Mouse (Mus musculus) layer of hippocampus, adult 2 months (tissue): Measurements from ENCODE around the gene Erbb4. TPM values are rescaled to one million over a fixed set of nuclear protein-coding genes. Genes with fewer than 3 reads are reported as not detected.

Source experiments
- DNase-seq, 2 experiments: peaks; one replicate each; pipeline ENCODE4 v3.0.0; 2022; ENCODE audit warnings: low spot score in 2 of 2
- H3K27ac ChIP-seq: fragments of 200-600 bp; 2 replicates; pipeline ENCODE4 v1.8.1; 2022
- H3K4me3 ChIP-seq: fragments of 200-600 bp; 2 replicates; pipeline ENCODE4 v1.8.1; 2022; ENCODE audit warnings: mild to moderate bottlenecking
- CTCF ChIP-seq: fragments of 200-600 bp; conservative IDR thresholded peaks from 2 replicates; pipeline ENCODE4 v1.8.1; 2022; ENCODE audit warnings: antibody characterized with exemption, mild to moderate bottlenecking, moderate library complexity
- total RNA-seq, 2 experiments: library from RNA; stranded (reverse); gene quantifications; 2 replicates each; pipeline ENCODE4 v1.2.3; 2021

Gene Erbb4
- total RNA-seq, 2 experiments from 2014 or later = 46.2 to 48.6 TPM

GRCm38 (mm10) chr1:68024086-68024940, 1083.5 kb downstream of the Erbb4 start:
- DNase-seq = no peak
- H3K27ac ChIP-seq = no peak overlapping the region
- no peak overlapping the region for H3K4me3 ChIP-seq
- no peak for TF ChIP-seq CTCF

- Histone ChIP-seq H3K4me3 (no peak overlapping the region), H3K27ac (no peak overlapping the region)
- DNase-seq = no peak
- no peak for TF ChIP-seq CTCF
These were observed 1087.8 kb downstream of the Erbb4 start for GRCm38 (mm10) chr1:68020020-68020419.

- TF ChIP-seq CTCF = no peak
- no peak overlapping the region for H3K4me3 ChIP-seq
These were observed 1088.2 kb downstream of the Erbb4 start for GRCm38 (mm10) chr1:68019618-68020017.

More at GRCm38 (mm10) chr1:68019618-68020017, 1088.2 kb downstream of the Erbb4 start:
- no peak overlapping the region for H3K27ac ChIP-seq
- no peak for DNase-seq
